ENCODE assay signal across 8 mouse cellular contexts in genomic region chr13:63272602-63273229, GRCm38 (mm10).
A peak's percentile ranks its signal among the peaks of the same experiment; 100 is the strongest.
DNase-seq lines count a peak whose midpoint lies in the region; ATAC-seq lines count a peak whose summit lies in the region.

No protein-coding gene starts in this region.

- DNase-seq in cerebellum, postnatal 14 days: peak; percentile 46 to 50
- no peak for DNase-seq in cerebellum, adult 9-10 months
- DNase-seq in hindbrain, embryonic 10.5 days (ENCODE audit: low spot score): peak; percentile 75
- DNase-seq in urinary bladder, postnatal 25 days (ENCODE audit: low spot score): peak; percentile 50
- DNase-seq in spleen, postnatal 4 days (ENCODE audit: low spot score in 2 of 2): no peak

- WGBS in forebrain, embryonic 15.5 days: under 1% methylated on average over 27 of the region's 27 CpGs
- WGBS in hindbrain, embryonic 10.5 days: under 1% methylated on average over 27 of the region's 27 CpGs
- 2% methylated on average over 27 of the region's 27 CpGs for WGBS in limb, embryonic 12.5 days
- WGBS in midbrain, embryonic 15.5 days: 2% methylated on average over 27 of the region's 27 CpGs

- H3K9ac ChIP-seq in forebrain, embryonic 15.5 days (replicated peaks): peak overlapping the region; percentile 44
- H3K9ac ChIP-seq in limb, embryonic 12.5 days (replicated peaks): peak overlapping the region; percentile 58
- peak overlapping the region; percentile 34 for H3K9ac ChIP-seq in midbrain, embryonic 15.5 days

- no peaks in the 10 kb centered on the region for H3K27me3 ChIP-seq in forebrain, embryonic 15.5 days
- peaks cover 85% of the 10 kb centered on the region for H3K27me3 ChIP-seq in hindbrain, embryonic 10.5 days (ENCODE audit: insufficient read depth, poor library complexity, severe bottlenecking)
- no peaks in the 10 kb centered on the region for H3K27me3 ChIP-seq in limb, embryonic 12.5 days
- H3K27me3 ChIP-seq in midbrain, embryonic 15.5 days (replicated peaks): peaks cover 12% of the 10 kb centered on the region; the same call in 1 of the 2 replicates

- peak overlapping the region; percentile 51 for H3K4me3 ChIP-seq in forebrain, embryonic 15.5 days
- peak overlapping the region; percentile 57 for H3K4me3 ChIP-seq in hindbrain, embryonic 10.5 days
- peak overlapping the region; percentile 42 for H3K4me3 ChIP-seq in limb, embryonic 12.5 days (replicated peaks)
- peak overlapping the region; percentile 44 for H3K4me3 ChIP-seq in midbrain, embryonic 15.5 days

- H3K36me3 ChIP-seq in forebrain, embryonic 15.5 days: no peaks in the 10 kb centered on the region
- H3K36me3 ChIP-seq in hindbrain, embryonic 10.5 days: no peaks in the 10 kb centered on the region
- H3K36me3 ChIP-seq in limb, embryonic 12.5 days: peaks cover 21% of the 10 kb centered on the region; the same call in 1 of the 2 replicates
- H3K36me3 ChIP-seq in midbrain, embryonic 15.5 days (replicated peaks): no peaks in the 10 kb centered on the region

- ATAC-seq in forebrain, embryonic 15.5 days (replicated peaks): peak; percentile 88
- peak; percentile 74 for ATAC-seq in limb, embryonic 12.5 days (ENCODE audit: insufficient number of reproducible peaks, insufficient read depth, low FRiP score, low TSS enrichment, low read depth)
- ATAC-seq in midbrain, embryonic 15.5 days (replicated peaks): peak; percentile 85

- H3K9me3 ChIP-seq in forebrain, embryonic 15.5 days: no peaks in the 10 kb centered on the region
- no peaks in the 10 kb centered on the region for H3K9me3 ChIP-seq in hindbrain, embryonic 10.5 days
- H3K9me3 ChIP-seq in limb, embryonic 12.5 days: no peaks in the 10 kb centered on the region
- no peaks in the 10 kb centered on the region for H3K9me3 ChIP-seq in midbrain, embryonic 15.5 days

- peaks cover 21% of the 10 kb centered on the region for H3K4me1 ChIP-seq in forebrain, embryonic 15.5 days
- H3K4me1 ChIP-seq in hindbrain, embryonic 10.5 days (replicated peaks): peaks cover 28% of the 10 kb centered on the region
- H3K4me1 ChIP-seq in limb, embryonic 12.5 days (replicated peaks): peaks cover 90% of the 10 kb centered on the region
- H3K4me1 ChIP-seq in midbrain, embryonic 15.5 days: peaks cover 17% of the 10 kb centered on the region

- H3K4me2 ChIP-seq in forebrain, embryonic 15.5 days (replicated peaks): peak overlapping the region; percentile 87
- peak overlapping the region; percentile 64 for H3K4me2 ChIP-seq in limb, embryonic 12.5 days
- H3K4me2 ChIP-seq in midbrain, embryonic 15.5 days: peak overlapping the region; percentile 74

- peak overlapping the region; percentile 31; the same call in 1 of the 2 replicates for H3K27ac ChIP-seq in forebrain, embryonic 15.5 days (replicated peaks)
- H3K27ac ChIP-seq in hindbrain, embryonic 10.5 days: peak overlapping the region; percentile 83
- H3K27ac ChIP-seq in limb, embryonic 12.5 days: peak overlapping the region; percentile 86
- peak overlapping the region; percentile 41; the same call in 1 of the 2 replicates for H3K27ac ChIP-seq in midbrain, embryonic 15.5 days

Comparison
In these comparisons a context has a peak if more than half of its experiments do, and no peak if none do; other contexts are left out.
1. DNase-seq: peak in cerebellum, postnatal 14 days (2 of 2), hindbrain, embryonic 10.5 days (single experiment) and urinary bladder, postnatal 25 days (single experiment); none in cerebellum, adult 9-10 months (single experiment) and spleen, postnatal 4 days (0 of 2).
2. H3K27ac ChIP-seq: peak in every context shown above with its lines; median percentile 86 in limb, embryonic 12.5 days; 83 in hindbrain, embryonic 10.5 days; 41 in midbrain, embryonic 15.5 days; 31 in forebrain, embryonic 15.5 days.
3. Peak in every context shown above with its lines, with median percentiles within 50 percentile points of each other: ATAC-seq, H3K4me2 ChIP-seq, H3K4me3 ChIP-seq and H3K9ac ChIP-seq.